Mouse (Mus musculus): ENCODE results near the gene Fam71e2. TPM values are rescaled to one million over a fixed set of nuclear protein-coding genes. Genes with fewer than 3 reads are reported as not detected.
A peak's percentile ranks its signal among the peaks of the same experiment; 100 is the strongest.

Gene Fam71e2
- total and polyA plus RNA-seq, 3 experiments = not detected

DNA sequence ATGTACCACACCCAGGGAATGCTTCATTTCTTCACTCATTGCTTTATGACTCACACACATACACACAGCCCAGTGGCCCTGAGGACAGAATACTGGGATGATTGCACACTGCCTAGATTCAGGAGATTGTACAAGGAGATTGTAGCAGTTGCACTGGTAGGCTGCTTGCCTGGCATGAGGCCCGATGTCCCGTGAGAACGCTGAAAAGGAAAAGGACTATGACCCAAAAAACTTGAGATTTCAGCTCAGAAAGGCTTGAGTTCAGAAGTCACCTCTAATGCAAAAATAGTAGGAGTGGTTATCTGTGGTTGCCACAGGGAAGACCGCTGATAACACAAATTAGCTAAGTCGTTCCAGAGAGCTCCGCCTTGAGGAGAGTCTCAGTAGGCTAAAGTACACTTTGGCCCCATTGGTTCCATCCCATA is 38.1 kb downstream of the Fam71e2 start (continued):
- TF ChIP-seq ELF1 (IDR thresholded peaks at IDR 0.05; ENCODE audit: low read depth, low read length) = no peak
- no peak for TF ChIP-seq NRF1 (IDR thresholded peaks at IDR 0.05; ENCODE audit: insufficient read depth, low read depth, low read length, poor library complexity, severe bottlenecking)
- no peak for TF ChIP-seq MYB (IDR thresholded peaks at IDR 0.05; ENCODE audit: low read depth, low read length)
- TF ChIP-seq TCF12 (IDR thresholded peaks at IDR 0.05; ENCODE audit: low read depth, low read length) = peak; percentile 58; the same call in 1 of the 2 replicates
- no peak for TF ChIP-seq MAX (IDR thresholded peaks at IDR 0.05; ENCODE audit: low read length)
- peak; percentile 44 to 68 for TF ChIP-seq EP300 (IDR thresholded peaks at IDR 0.05; ENCODE audit: low read depth in 1 of 2, low read length in 2 of 2)
- 0 out of 2 replicates have a peak, but pooled peaks have one; percentile 10 for TF ChIP-seq SMC3 (IDR thresholded peaks at IDR 0.05; ENCODE audit: low read depth, low read length)
- TF ChIP-seq ZNF384 (IDR thresholded peaks at IDR 0.05; ENCODE audit: low read depth, low read length) = no peak
- TF ChIP-seq RAD21 (IDR thresholded peaks at IDR 0.05; ENCODE audit: low read depth, low read length) = no peak; the same call in 1 of the 2 replicates

DNA sequence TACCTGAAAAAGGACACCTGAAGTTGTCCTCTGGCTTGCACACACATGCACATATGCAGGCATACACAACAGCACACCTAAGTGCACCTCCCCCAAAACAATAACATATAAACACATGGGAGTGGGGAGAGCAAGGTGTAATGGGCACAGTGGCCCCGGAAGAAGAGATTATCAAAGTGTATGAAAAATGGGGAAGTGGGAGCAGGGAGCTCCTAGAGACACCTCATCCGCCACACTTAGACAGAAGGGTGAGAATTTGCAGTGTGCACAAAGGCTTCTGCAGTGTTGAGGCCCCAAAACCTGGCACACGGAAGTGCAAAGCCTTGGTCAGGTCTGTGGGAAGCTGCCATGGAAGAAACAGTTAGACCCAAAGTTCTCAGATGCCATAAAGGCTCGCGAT is 40.0 kb downstream of the Fam71e2 start:
- Histone ChIP-seq H3K9ac (ENCODE audit: control insufficient read depth, low read depth, low read length, poor library complexity, severe bottlenecking) (no peak overlapping the region), H3K4me3 (ENCODE audit: control insufficient read depth in 1 of 2, insufficient read depth in 1 of 2, low read depth in 2 of 2, low read length in 2 of 2) (no peak overlapping the region), H3K79me2 (ENCODE audit: control insufficient read depth, insufficient read depth, low read length, poor library complexity) (no peaks in the 10 kb centered on the region), H3K36me3 (ENCODE audit: control insufficient read depth in 1 of 2, insufficient read depth in 2 of 2, low read length in 2 of 2) (peaks cover 0 to 12% of the 10 kb centered on the region in 2 experiments; a peak in 2 of 4 replicates), H3K27me3 (ENCODE audit: control insufficient read depth in 1 of 2, insufficient read depth in 2 of 2, low read length in 2 of 2) (no peaks in the 10 kb centered on the region), H3K27ac (ENCODE audit: control insufficient read depth, low read depth, low read length) (no peak overlapping the region), H3K4me1 (ENCODE audit: control insufficient read depth in 1 of 2, insufficient read depth in 2 of 2, low read length in 2 of 2) (peaks cover 3 to 25% of the 10 kb centered on the region in 2 experiments), H3K9me3 (replicated peaks; ENCODE audit: insufficient read depth, low read length) (no peaks in the 10 kb centered on the region)
- DNase-seq (ENCODE audit: low read depth, low spot score) = peak; percentile 56
- TF ChIP-seq E2F4 (IDR thresholded peaks at IDR 0.05; ENCODE audit: borderline replicate concordance, low read depth, low read length) = no peak
- no peak for TF ChIP-seq JUND (IDR thresholded peaks at IDR 0.05; ENCODE audit: low read depth, low read length)
- TF ChIP-seq TCF12 (IDR thresholded peaks at IDR 0.05; ENCODE audit: low read depth, low read length) = no peak
- peak; percentile 13 to 17; a peak in 1 of 4 replicates for TF ChIP-seq EP300 (IDR thresholded peaks at IDR 0.05; ENCODE audit: low read depth in 1 of 2, low read length in 2 of 2)
- no peak for TF ChIP-seq POLR2AphosphoS2 (IDR thresholded peaks at IDR 0.05; ENCODE audit: low read length)
- TF ChIP-seq ELF1 (IDR thresholded peaks at IDR 0.05; ENCODE audit: low read depth, low read length) = 0 out of 2 replicates have a peak, but pooled peaks have one; percentile 36
- TF ChIP-seq GATA1 (IDR thresholded peaks at IDR 0.05; ENCODE audit: low read depth, low read length) = 0 out of 2 replicates have a peak, but pooled peaks have one; percentile 21
- TF ChIP-seq CTCF (IDR thresholded peaks at IDR 0.05 in 2 of 3, conservative IDR thresholded peaks at IDR 0.05 in 1 of 3; ENCODE audit: control insufficient read depth in 1 of 3, insufficient read depth in 1 of 3, low read depth in 2 of 3, low read length in 3 of 3, poor library complexity in 1 of 3, severe bottlenecking in 1 of 3) = no peak

DNA sequence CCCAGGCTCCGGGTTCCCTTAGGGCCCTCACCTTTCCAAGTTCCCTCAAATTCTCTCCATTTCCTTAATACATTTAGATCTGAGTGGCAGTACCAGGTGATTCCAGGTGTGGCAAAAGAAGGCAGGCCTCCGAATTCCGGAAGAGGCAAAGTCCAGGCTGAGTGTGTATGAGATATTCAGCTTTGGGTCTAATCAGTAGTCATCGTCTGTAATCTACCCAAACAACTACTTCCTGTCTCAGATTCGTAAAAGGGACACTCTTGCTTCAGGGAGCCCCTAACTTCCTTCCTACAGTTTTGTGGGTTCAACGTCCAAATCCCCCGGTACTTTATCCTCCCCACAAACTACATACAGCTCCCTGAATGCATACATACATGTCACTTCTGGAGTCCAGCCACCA is 45.9 kb downstream of the Fam71e2 start, which contains the start of gene Tmem150b:
Tmem150b (minus strand) TSS at position 81 of the 400 bp plus-strand sequence.
- no peaks in the 10 kb centered on the region for H3K27me3 ChIP-seq (ENCODE audit: control insufficient read depth in 1 of 2, insufficient read depth in 2 of 2, low read length in 2 of 2)
- H3K9me3 ChIP-seq (replicated peaks; ENCODE audit: insufficient read depth, low read length) = no peaks in the 10 kb centered on the region
- peaks cover 0 to 18% of the 10 kb centered on the region in 2 experiments; a peak in 3 of 4 replicates for H3K4me1 ChIP-seq (ENCODE audit: control insufficient read depth in 1 of 2, insufficient read depth in 2 of 2, low read length in 2 of 2)
- H3K36me3 ChIP-seq (ENCODE audit: control insufficient read depth in 1 of 2, insufficient read depth in 2 of 2, low read length in 2 of 2) = peaks cover 0 to 7% of the 10 kb centered on the region in 2 experiments; a peak in 2 of 4 replicates
- TF ChIP-seq RCOR1 (IDR thresholded peaks at IDR 0.05; ENCODE audit: low read depth, low read length) (peak; percentile 61; the same call in 1 of the 2 replicates), JUND (IDR thresholded peaks at IDR 0.05; ENCODE audit: low read depth, low read length) (no peak), E2F4 (IDR thresholded peaks at IDR 0.05; ENCODE audit: borderline replicate concordance, low read depth, low read length) (no peak), GATA1 (IDR thresholded peaks at IDR 0.05; ENCODE audit: low read depth, low read length) (peak; percentile 82), RAD21 (IDR thresholded peaks at IDR 0.05; ENCODE audit: low read depth, low read length) (no peak), ETS1 (IDR thresholded peaks at IDR 0.05; ENCODE audit: low read depth, low read length) (peak; percentile 34; the same call in 1 of the 2 replicates), TCF12 (IDR thresholded peaks at IDR 0.05; ENCODE audit: low read depth, low read length) (peak; percentile 66), ELF1 (IDR thresholded peaks at IDR 0.05; ENCODE audit: low read depth, low read length) (peak; percentile 50; the same call in 1 of the 2 replicates), MYB (IDR thresholded peaks at IDR 0.05; ENCODE audit: low read depth, low read length) (peak; percentile 39; the same call in 1 of the 2 replicates), EP300 (IDR thresholded peaks at IDR 0.05; ENCODE audit: low read depth in 1 of 2, low read length in 2 of 2) (peak; percentile 65 to 75)
- H3K79me2 ChIP-seq (ENCODE audit: control insufficient read depth, insufficient read depth, low read length, poor library complexity) = no peaks in the 10 kb centered on the region
- peak; percentile 54 for DNase-seq (ENCODE audit: low read depth, low spot score)
- H3K27ac ChIP-seq (ENCODE audit: control insufficient read depth, low read depth, low read length) = peak within 1 kb of the TSS; percentile 15; the same call in 1 of the 2 replicates
- peak within 1 kb of the TSS; percentile 8 to 53; a peak in 3 of 4 replicates for H3K4me3 ChIP-seq (ENCODE audit: control insufficient read depth in 1 of 2, insufficient read depth in 1 of 2, low read depth in 2 of 2, low read length in 2 of 2)
- H3K9ac ChIP-seq (ENCODE audit: control insufficient read depth, low read depth, low read length, poor library complexity, severe bottlenecking) = peak within 1 kb of the TSS; percentile 32
